Mouse (Mus musculus): ENCODE measurements around the gene Mink1. TPM values are rescaled to one million over a fixed set of nuclear protein-coding genes. Genes with fewer than 3 reads are reported as not detected.

Mink1 gene
- polyA plus RNA-seq, 1 experiment from 2014 or later = 17.6 TPM

- peak; percentile 17; the same call in 1 of the 2 replicates for ATAC-seq (ENCODE audit: low FRiP score)
- peak overlapping the region; percentile 76 for H3K27ac ChIP-seq (ENCODE audit: low read depth, low read length)
- peak overlapping the region; percentile 69 for H3K4me3 ChIP-seq (ENCODE audit: low read depth, low read length)
- H3K9ac ChIP-seq (ENCODE audit: low read depth, low read length) = peak overlapping the region; percentile 73
- no peaks in the 10 kb centered on the region for H3K9me3 ChIP-seq (ENCODE audit: control insufficient read depth, low read length)
- 5% methylated on average over 28 of the region's 28 CpGs for WGBS
- no peak for DNase-seq (ENCODE audit: low spot score)
- no peaks in the 10 kb centered on the region for H3K27me3 ChIP-seq (ENCODE audit: control insufficient read depth, insufficient read depth, low read length)
- H3K36me3 ChIP-seq (ENCODE audit: control insufficient read depth, insufficient read depth, low read length) = 0 out of 2 replicates have a peak, but pooled peaks cover 7% of the 10 kb centered on the region
- H3K4me2 ChIP-seq (replicated peaks; ENCODE audit: low read depth, low read length) = peak overlapping the region; percentile 96
- peaks cover 17% of the 10 kb centered on the region for H3K4me1 ChIP-seq (replicated peaks; ENCODE audit: control insufficient read depth, insufficient read depth, low read length)
Observed at GRCm38 (mm10) chr11:70647716-70648420, 85.2 kb downstream of the Mink1 start.

DNA sequence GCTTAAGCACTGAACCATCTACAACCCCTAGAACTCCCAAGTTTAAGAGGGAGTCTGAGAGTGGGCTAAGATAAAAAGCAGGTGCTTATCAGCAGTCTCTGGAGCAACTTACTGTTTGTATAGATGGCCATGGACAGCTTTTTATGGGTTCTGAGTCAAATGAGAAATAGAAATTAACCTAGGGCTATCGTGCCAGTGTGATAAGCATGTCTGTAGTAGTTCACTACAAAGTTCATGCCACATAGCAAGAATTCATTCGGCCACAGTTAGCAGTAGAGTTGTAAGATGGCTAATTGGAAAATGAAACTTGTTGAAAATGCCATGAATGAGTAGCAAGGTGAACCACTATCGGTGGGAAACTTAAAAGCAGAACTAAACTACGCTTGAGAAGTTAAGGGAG is 85.8 kb downstream of the Mink1 start:
- H3K4me2 ChIP-seq (replicated peaks; ENCODE audit: low read depth, low read length) = peak overlapping the region; percentile 96
- H3K36me3 ChIP-seq (ENCODE audit: control insufficient read depth, insufficient read depth, low read length) = 0 out of 2 replicates have a peak, but pooled peaks cover 7% of the 10 kb centered on the region
- H3K9ac ChIP-seq (ENCODE audit: low read depth, low read length) = no peak overlapping the region
- 90% methylated on average over 4 of the region's 4 CpGs for WGBS
- peak overlapping the region; percentile 69 for H3K4me3 ChIP-seq (ENCODE audit: low read depth, low read length)
- H3K27me3 ChIP-seq (ENCODE audit: control insufficient read depth, insufficient read depth, low read length) = no peaks in the 10 kb centered on the region
- ATAC-seq (ENCODE audit: low FRiP score) (no peak), DNase-seq (ENCODE audit: low spot score) (no peak)
- no peaks in the 10 kb centered on the region for H3K9me3 ChIP-seq (ENCODE audit: control insufficient read depth, low read length)
- H3K27ac ChIP-seq (ENCODE audit: low read depth, low read length) = no peak overlapping the region
- H3K4me1 ChIP-seq (replicated peaks; ENCODE audit: control insufficient read depth, insufficient read depth, low read length) = peaks cover 18% of the 10 kb centered on the region

- Histone ChIP-seq H3K9me3 (ENCODE audit: control insufficient read depth, low read length) (no peaks in the 10 kb centered on the region), H3K4me2 (replicated peaks; ENCODE audit: low read depth, low read length) (no peak overlapping the region), H3K27me3 (ENCODE audit: control insufficient read depth, insufficient read depth, low read length) (no peaks in the 10 kb centered on the region), H3K36me3 (ENCODE audit: control insufficient read depth, insufficient read depth, low read length) (0 out of 2 replicates have a peak, but pooled peaks cover 7% of the 10 kb centered on the region), H3K9ac (ENCODE audit: low read depth, low read length) (no peak overlapping the region), H3K4me3 (ENCODE audit: low read depth, low read length) (no peak overlapping the region), H3K4me1 (replicated peaks; ENCODE audit: control insufficient read depth, insufficient read depth, low read length) (peaks cover 18% of the 10 kb centered on the region), H3K27ac (ENCODE audit: low read depth, low read length) (no peak overlapping the region)
- ATAC-seq (ENCODE audit: low FRiP score) (no peak), DNase-seq (ENCODE audit: low spot score) (no peak)
- 85% methylated on average over 8 of the region's 8 CpGs for WGBS
Observed at GRCm38 (mm10) chr11:70649185-70649734, 86.6 kb downstream of the Mink1 start.

DNA sequence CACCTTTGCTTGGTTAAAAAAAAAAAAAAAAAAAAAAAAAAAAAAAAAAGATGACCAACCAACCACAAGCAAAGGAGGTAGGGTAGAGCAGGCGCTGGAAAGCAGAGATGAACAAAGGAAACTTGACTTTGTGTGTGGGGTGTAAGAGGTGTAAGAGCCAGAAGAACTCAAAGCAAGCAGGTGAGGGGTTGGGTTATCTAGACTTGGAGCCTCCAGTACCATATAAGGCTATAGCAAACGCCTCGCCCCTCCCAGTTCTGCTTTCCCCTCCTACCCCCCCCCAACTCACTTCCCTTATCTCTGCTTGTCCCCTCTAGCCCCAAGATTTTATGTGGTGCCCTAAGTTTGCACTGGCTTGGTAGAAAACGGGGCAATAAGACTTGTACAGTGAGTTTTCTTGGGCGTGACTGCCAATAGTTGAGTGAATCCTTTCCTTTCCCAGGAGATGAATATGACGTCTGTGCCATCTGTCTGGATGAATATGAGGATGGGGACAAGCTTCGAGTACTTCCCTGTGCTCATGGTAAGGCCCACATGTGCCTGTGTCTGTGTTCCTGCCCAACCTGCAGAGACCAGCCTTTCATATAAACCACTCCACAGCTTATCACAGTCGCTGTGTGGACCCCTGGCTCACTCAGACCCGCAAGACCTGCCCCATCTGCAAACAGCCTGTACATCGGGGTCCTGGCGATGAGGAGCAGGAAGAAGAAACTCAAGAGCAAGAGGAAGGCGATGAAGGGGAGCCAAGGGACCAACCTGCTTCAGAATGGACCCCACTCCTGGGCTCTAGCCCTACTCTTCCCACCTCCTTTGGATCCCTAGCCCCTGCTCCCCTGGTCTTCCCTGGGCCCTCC is 87.9 kb downstream of the Mink1 start:
- Histone ChIP-seq H3K36me3 (ENCODE audit: control insufficient read depth, insufficient read depth, low read length) (0 out of 2 replicates have a peak, but pooled peaks cover 7% of the 10 kb centered on the region), H3K4me2 (replicated peaks; ENCODE audit: low read depth, low read length) (no peak overlapping the region), H3K9me3 (ENCODE audit: control insufficient read depth, low read length) (no peaks in the 10 kb centered on the region), H3K4me3 (ENCODE audit: low read depth, low read length) (no peak overlapping the region), H3K27me3 (ENCODE audit: control insufficient read depth, insufficient read depth, low read length) (no peaks in the 10 kb centered on the region), H3K9ac (ENCODE audit: low read depth, low read length) (no peak overlapping the region), H3K4me1 (replicated peaks; ENCODE audit: control insufficient read depth, insufficient read depth, low read length) (peaks cover 17% of the 10 kb centered on the region), H3K27ac (ENCODE audit: low read depth, low read length) (no peak overlapping the region)
- WGBS = 82% methylated on average over 12 of the region's 12 CpGs
- DNase-seq (ENCODE audit: low spot score) = no peak
- ATAC-seq (ENCODE audit: low FRiP score) = no peak

DNA sequence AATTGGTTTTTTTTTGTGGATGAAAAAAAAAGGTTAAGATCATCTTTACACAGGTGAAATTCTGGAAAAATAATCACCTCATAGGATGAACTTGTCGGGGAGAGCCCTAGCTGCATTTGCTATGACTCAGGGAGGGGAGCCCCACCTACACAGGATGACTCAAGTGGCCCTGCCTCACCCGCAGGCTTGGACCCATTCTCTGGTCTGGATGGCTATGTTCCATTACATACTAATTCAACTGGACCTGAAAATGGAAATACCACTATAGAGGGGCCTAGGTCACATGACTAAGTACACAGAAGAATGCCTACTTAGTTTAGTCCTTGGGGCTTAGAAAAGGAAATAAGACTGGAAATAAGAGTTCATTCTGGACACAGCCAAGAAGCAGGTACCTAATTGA is 88.7 kb downstream of the Mink1 start:
- DNase-seq (ENCODE audit: low spot score) (no peak), ATAC-seq (ENCODE audit: low FRiP score) (no peak)
- Histone ChIP-seq H3K9me3 (ENCODE audit: control insufficient read depth, low read length) (no peaks in the 10 kb centered on the region), H3K36me3 (ENCODE audit: control insufficient read depth, insufficient read depth, low read length) (0 out of 2 replicates have a peak, but pooled peaks cover 7% of the 10 kb centered on the region), H3K27ac (ENCODE audit: low read depth, low read length) (no peak overlapping the region), H3K4me1 (replicated peaks; ENCODE audit: control insufficient read depth, insufficient read depth, low read length) (peaks cover 12% of the 10 kb centered on the region), H3K27me3 (ENCODE audit: control insufficient read depth, insufficient read depth, low read length) (no peaks in the 10 kb centered on the region), H3K4me2 (replicated peaks; ENCODE audit: low read depth, low read length) (no peak overlapping the region), H3K9ac (ENCODE audit: low read depth, low read length) (no peak overlapping the region), H3K4me3 (ENCODE audit: low read depth, low read length) (no peak overlapping the region)
- 77% methylated on average over 2 of the region's 2 CpGs for WGBS

DNA sequence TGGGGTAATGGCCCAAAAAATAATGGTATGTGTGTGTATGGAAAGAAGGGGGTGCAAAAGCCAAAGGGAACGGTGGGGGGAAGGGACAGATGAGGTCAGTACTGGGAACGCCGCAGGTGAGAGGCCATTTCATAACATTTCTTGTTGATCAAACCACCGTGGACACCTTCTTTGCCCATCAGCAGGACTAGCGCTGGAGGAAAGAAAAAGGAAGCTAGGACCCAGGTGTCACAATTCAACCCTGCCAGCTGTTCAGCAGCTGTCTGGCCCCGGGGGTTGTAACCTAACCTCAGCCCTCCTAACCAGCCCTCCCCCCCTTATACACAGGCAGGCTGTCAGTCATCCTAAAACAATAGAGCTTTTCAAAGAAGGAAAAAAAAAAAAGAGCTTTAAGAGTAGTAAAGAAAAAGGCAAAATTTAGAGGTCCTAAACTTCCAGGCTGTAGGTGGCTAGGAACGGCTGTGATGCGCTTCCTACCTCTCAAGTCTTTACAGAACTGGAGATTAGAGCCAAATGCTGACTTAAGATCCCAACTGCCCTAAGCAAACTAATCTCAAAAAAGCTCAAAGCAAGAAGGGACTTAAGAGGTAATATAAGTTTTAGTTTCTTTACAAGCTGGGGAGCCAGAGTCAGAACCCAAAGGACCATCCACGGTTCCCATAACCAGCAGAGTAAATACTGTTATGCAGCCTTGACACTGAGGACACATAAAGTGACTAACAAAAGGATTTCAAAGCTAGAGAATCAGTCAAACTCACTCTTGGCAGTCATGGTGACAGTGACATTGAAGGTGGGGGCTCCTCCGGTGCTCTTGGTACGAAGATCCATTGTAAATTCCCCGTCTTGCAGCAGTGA is 89.6 kb downstream of the Mink1 start:
- peak overlapping the region; percentile 84 for H3K4me2 ChIP-seq (replicated peaks; ENCODE audit: low read depth, low read length)
- peak; percentile 31 for DNase-seq (ENCODE audit: low spot score)
- no peak for ATAC-seq (ENCODE audit: low FRiP score)
- 0 out of 2 replicates have a peak, but pooled peaks cover 7% of the 10 kb centered on the region for H3K36me3 ChIP-seq (ENCODE audit: control insufficient read depth, insufficient read depth, low read length)
- H3K9me3 ChIP-seq (ENCODE audit: control insufficient read depth, low read length) = no peaks in the 10 kb centered on the region
- no peaks in the 10 kb centered on the region for H3K27me3 ChIP-seq (ENCODE audit: control insufficient read depth, insufficient read depth, low read length)
- no peak overlapping the region for H3K27ac ChIP-seq (ENCODE audit: low read depth, low read length)
- peak overlapping the region; percentile 99 for H3K4me3 ChIP-seq (ENCODE audit: low read depth, low read length)
- 68% methylated on average over 12 of the region's 12 CpGs for WGBS
- H3K4me1 ChIP-seq (replicated peaks; ENCODE audit: control insufficient read depth, insufficient read depth, low read length) = peaks cover 17% of the 10 kb centered on the region
- no peak overlapping the region for H3K9ac ChIP-seq (ENCODE audit: low read depth, low read length)

GRCm38 (mm10) chr11:70652884-70653344 is 90.2 kb downstream of the Mink1 start:
- no peaks in the 10 kb centered on the region for H3K27me3 ChIP-seq (ENCODE audit: control insufficient read depth, insufficient read depth, low read length)
- H3K9ac ChIP-seq (ENCODE audit: low read depth, low read length) = peak overlapping the region; percentile 97
- ATAC-seq (ENCODE audit: low FRiP score) (no peak), DNase-seq (ENCODE audit: low spot score) (no peak)
- peak overlapping the region; percentile 99 for H3K4me3 ChIP-seq (ENCODE audit: low read depth, low read length)
- H3K9me3 ChIP-seq (ENCODE audit: control insufficient read depth, low read length) = no peaks in the 10 kb centered on the region
- H3K4me2 ChIP-seq (replicated peaks; ENCODE audit: low read depth, low read length) = peak overlapping the region; percentile 84
- H3K27ac ChIP-seq (ENCODE audit: low read depth, low read length) = no peak overlapping the region
- 0 out of 2 replicates have a peak, but pooled peaks cover 7% of the 10 kb centered on the region for H3K36me3 ChIP-seq (ENCODE audit: control insufficient read depth, insufficient read depth, low read length)
- WGBS = 63% methylated on average over 6 of the region's 6 CpGs
- H3K4me1 ChIP-seq (replicated peaks; ENCODE audit: control insufficient read depth, insufficient read depth, low read length) = peaks cover 17% of the 10 kb centered on the region
